In the genomic region with DNA sequence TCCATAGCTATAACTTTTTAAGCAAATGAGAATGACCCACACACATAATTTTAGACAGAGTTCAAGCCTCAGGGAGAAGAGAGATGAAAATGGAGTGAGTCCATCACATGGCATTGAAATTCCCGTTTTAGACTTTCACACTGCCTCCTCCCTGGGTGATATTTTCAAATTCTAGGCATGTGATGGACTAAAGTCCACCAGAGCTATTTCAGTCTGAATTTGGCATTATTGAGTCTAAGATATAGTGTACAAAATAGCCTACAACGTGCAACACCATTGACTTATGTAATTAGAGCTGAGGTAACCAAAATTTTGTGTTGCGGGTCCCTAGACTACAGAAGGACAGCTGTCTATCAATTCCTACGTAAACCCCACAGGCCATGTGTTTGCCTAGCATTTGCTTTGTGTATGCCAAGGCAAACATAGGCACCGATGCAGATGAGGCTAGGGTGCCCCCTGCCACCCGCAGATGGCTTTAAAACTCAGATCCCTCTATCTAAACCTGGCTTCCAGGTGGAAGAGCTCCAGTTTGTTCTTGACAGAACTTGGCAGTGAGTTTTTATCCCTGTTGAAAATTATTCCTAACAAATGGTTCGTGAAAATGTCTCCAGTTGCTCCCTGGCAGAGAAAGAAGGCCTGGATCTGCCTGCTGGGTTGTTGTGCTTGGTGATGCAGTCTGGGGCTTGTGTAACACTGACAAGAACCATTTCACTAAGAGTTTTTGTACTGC, we compare ENCODE assay signal across 16 mouse cellular contexts.
A peak's percentile ranks its signal among the peaks of the same experiment; 100 is the strongest.
DNase-seq lines count a peak whose midpoint lies in the region; ATAC-seq and TF ChIP-seq lines count a peak whose summit lies in the region.
"Had no signal": no experiment of that assay in that cellular context is flagged by ENCODE, and none has a peak within 500 bp of the region (broad histone marks: within the 10 kb centered on the region; RNA-seq: fewer than 3 reads in every experiment).

No protein-coding gene starts in this region.

- no peak overlapping the region for H3K4me3 ChIP-seq in lung, postnatal 0 days (ENCODE audit: low read depth, low read length)
- no peak overlapping the region for H3K4me3 ChIP-seq in layer of hippocampus, adult 2 months
- H3K4me3 ChIP-seq: embryonic facial prominence, embryonic 12.5 days; hindbrain, embryonic 12.5 days; limb, embryonic 13.5 days; megakaryocyte, embryonic 14.5 days had no signal

- TF ChIP-seq EP300 in lung, postnatal 0 days (IDR thresholded peaks at IDR 0.05) = no peak

- no peak for ATAC-seq in lung, postnatal 0 days
- ATAC-seq: intestine, embryonic 16.5 days had no signal

- no peak overlapping the region for H3K4me2 ChIP-seq in lung, postnatal 0 days (replicated peaks; ENCODE audit: low read depth, low read length)
- H3K4me2 ChIP-seq: embryonic facial prominence, embryonic 12.5 days; hindbrain, embryonic 12.5 days; limb, embryonic 13.5 days had no signal

- no peaks in the 10 kb centered on the region for H3K9me3 ChIP-seq in lung, postnatal 0 days (ENCODE audit: low read length)
- H3K9me3 ChIP-seq: embryonic facial prominence, embryonic 12.5 days; hindbrain, embryonic 12.5 days; limb, embryonic 13.5 days; megakaryocyte, embryonic 14.5 days had no signal

- H3K36me3 ChIP-seq in lung, postnatal 0 days (ENCODE audit: insufficient read depth, low read length) = no peaks in the 10 kb centered on the region
- H3K36me3 ChIP-seq: embryonic facial prominence, embryonic 12.5 days; hindbrain, embryonic 12.5 days had no signal

- no peaks in the 10 kb centered on the region for H3K27me3 ChIP-seq in lung, postnatal 0 days (replicated peaks; ENCODE audit: insufficient read depth, low read length)
- H3K27me3 ChIP-seq: embryonic facial prominence, embryonic 12.5 days; hindbrain, embryonic 12.5 days; limb, embryonic 13.5 days had no signal

- no peak overlapping the region for H3K27ac ChIP-seq in lung, postnatal 0 days (ENCODE audit: low read length)
- H3K27ac ChIP-seq in layer of hippocampus, adult 2 months = peak overlapping the region; percentile 93
- H3K27ac ChIP-seq: embryonic facial prominence, embryonic 12.5 days; hindbrain, embryonic 12.5 days; limb, embryonic 13.5 days had no signal

- H3K9ac ChIP-seq in lung, postnatal 0 days (replicated peaks; ENCODE audit: low read depth) = no peak overlapping the region
- H3K9ac ChIP-seq: embryonic facial prominence, embryonic 12.5 days; hindbrain, embryonic 12.5 days; limb, embryonic 13.5 days had no signal

- whole genome bisulfite sequencing in lung, postnatal 0 days = 72% methylated on average over 7 of the region's 7 CpGs

- TF ChIP-seq CTCF in lung, postnatal 0 days (IDR thresholded peaks at IDR 0.05) = no peak
- TF ChIP-seq CTCF in layer of hippocampus, adult 2 months (conservative IDR thresholded peaks at IDR 0.05) = no peak; the same call in 1 of the 2 replicates

- intact Hi-C loops in left cerebral cortex, postnatal 36 days (cut with DNase I) = loop anchor here (10.0 kb wide), 1 partner anchor 45 kb away; no protein-coding TSS in a partner anchor

- DNase-seq in cerebellum, postnatal 14 days = peak; percentile 12 to 44
- DNase-seq in cerebellum, postnatal 25 days = no peak
- DNase-seq in lung, postnatal 0 days (ENCODE audit: low spot score) = peak; percentile 22
- no peak for DNase-seq in lung, postnatal 4 days
- peak; percentile 68 to 87 for DNase-seq in layer of hippocampus, adult 2 months (ENCODE audit: low spot score in 2 of 2)
- DNase-seq in left cerebral cortex, postnatal 36 days (ENCODE audit: low spot score in 2 of 2) = peak; percentile 53 to 72
- no peak for DNase-seq in urinary bladder, postnatal 4 days (ENCODE audit: low spot score in 2 of 2)
- DNase-seq in B cell, adult 2 months = no peak
- DNase-seq: cerebellum, adult 9-10 months; kidney, postnatal 25 days; thymus, postnatal 25 days had no signal

- H3K4me1 ChIP-seq in lung, postnatal 0 days (ENCODE audit: insufficient read depth, low read depth, low read length) = no peaks in the 10 kb centered on the region
- H3K4me1 ChIP-seq: hindbrain, embryonic 12.5 days; megakaryocyte, embryonic 14.5 days had no signal

Comparison
In these comparisons a context has a peak if more than half of its experiments do, and no peak if none do; other contexts are left out.
1. DNase-seq: peak in cerebellum, postnatal 14 days (2 of 2), lung, postnatal 0 days (single experiment), layer of hippocampus, adult 2 months (2 of 2) and left cerebral cortex, postnatal 36 days (2 of 2); none in cerebellum, postnatal 25 days (0 of 2), lung, postnatal 4 days (0 of 2), urinary bladder, postnatal 4 days (0 of 2) and B cell, adult 2 months (0 of 2).